Mouse (Mus musculus): ENCODE measurements around the gene Dkk3.

Gene Dkk3

DNA sequence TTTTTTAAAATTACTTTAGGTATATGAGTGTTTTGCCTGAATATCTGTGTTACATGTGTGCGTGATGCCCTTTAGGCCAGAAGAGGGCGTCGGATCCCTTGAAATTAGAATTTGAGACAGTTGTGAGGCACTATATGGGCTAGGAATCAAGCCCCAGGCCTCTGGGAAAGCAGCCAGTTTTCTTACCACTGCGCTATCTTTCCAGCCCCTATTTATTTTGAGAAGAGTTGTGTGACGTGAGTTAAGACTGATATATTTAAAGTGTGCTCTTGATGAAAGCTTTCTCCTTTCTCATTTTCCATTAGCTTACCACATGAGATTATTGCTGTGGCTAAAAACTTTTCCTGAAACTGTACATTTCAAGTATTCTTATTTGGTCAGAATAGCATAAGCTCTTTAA lies 84.0 kb downstream of the Dkk3 start:
- no peak for DNase-seq (ENCODE audit: low spot score)
